27 mouse cellular contexts compared by ENCODE assay signal in the genomic region with DNA sequence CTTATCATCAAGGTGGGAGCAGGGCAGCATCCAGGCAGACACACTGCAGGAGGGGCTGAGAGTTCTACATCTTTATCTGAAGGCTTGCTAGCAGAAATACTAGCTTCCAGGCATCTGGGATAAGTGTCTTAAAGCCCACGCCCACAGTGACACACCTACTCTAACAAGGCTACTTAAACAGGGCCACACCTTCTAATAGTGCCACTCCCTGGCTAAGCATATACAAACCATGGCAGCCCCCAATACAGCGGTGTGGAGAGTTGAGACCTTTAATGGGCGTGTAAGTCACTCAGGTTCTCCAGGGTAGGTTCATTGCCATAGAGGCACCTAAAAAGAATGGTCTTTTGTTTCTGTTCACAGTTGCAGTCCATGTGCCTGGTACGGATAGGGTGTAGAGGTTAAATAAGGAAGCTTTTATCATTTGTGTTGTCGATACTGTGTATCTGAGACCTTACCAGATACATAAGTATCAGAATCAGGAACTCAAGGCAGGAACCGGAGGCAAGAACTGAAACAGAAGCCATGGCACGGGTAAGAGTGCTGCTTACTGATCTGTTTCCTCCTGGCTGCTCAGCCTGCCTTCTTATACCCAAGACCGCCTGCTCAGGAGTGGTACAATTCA.
DNase-seq lines count a peak whose midpoint lies in the region; ATAC-seq and TF ChIP-seq lines count a peak whose summit lies in the region.
"Had no signal": no experiment of that assay in that cellular context is flagged by ENCODE, and none has a peak within 500 bp of the region (broad histone marks: within the 10 kb centered on the region; RNA-seq: fewer than 3 reads in every experiment).

No protein-coding gene starts in this region.

- no peak overlapping the region for H3K4me3 ChIP-seq in liver, embryonic 14.5 days (ENCODE audit: insufficient read depth in 1 of 2, low read depth in 2 of 2, low read length in 2 of 2)
- H3K4me3 ChIP-seq in liver, embryonic 11.5 days (ENCODE audit: low read depth, low read length), result no peak overlapping the region
- no peak overlapping the region for H3K4me3 ChIP-seq in stomach, postnatal 0 days (ENCODE audit: low read depth, low read length)
- H3K4me3 ChIP-seq: forebrain, embryonic 10.5 days; forebrain, embryonic 13.5 days; gastrocnemius, adult 2 months; heart, embryonic 12.5 days; heart, embryonic 15.5 days; hindbrain, embryonic 10.5 days; hindbrain, embryonic 13.5 days had no signal

- TF ChIP-seq CTCF in liver, embryonic 14.5 days (IDR thresholded peaks at IDR 0.05; ENCODE audit: low read depth), result no peak
- TF ChIP-seq CTCF in stomach, postnatal 0 days (IDR thresholded peaks at IDR 0.05; ENCODE audit: low read depth), result no peak

- no peaks in the 10 kb centered on the region for H3K9me3 ChIP-seq in liver, embryonic 14.5 days (ENCODE audit: control insufficient read depth, low read length)
- no peaks in the 10 kb centered on the region for H3K9me3 ChIP-seq in liver, embryonic 11.5 days (ENCODE audit: control insufficient read depth, low read length)
- H3K9me3 ChIP-seq in stomach, postnatal 0 days (ENCODE audit: control insufficient read depth, low read length), result no peaks in the 10 kb centered on the region
- H3K9me3 ChIP-seq: forebrain, embryonic 10.5 days; heart, embryonic 12.5 days; heart, embryonic 15.5 days; hindbrain, embryonic 10.5 days; hindbrain, embryonic 13.5 days had no signal

- no peak overlapping the region for H3K4me2 ChIP-seq in liver, embryonic 14.5 days (ENCODE audit: low read depth)
- no peak overlapping the region for H3K4me2 ChIP-seq in liver, embryonic 11.5 days
- no peak overlapping the region for H3K4me2 ChIP-seq in stomach, postnatal 0 days (replicated peaks; ENCODE audit: low read depth)
- H3K4me2 ChIP-seq: forebrain, embryonic 13.5 days; heart, embryonic 12.5 days; heart, embryonic 15.5 days; hindbrain, embryonic 13.5 days had no signal

- H3K27me3 ChIP-seq in liver, embryonic 14.5 days (ENCODE audit: control insufficient read depth, insufficient read depth, low read length), result no peaks in the 10 kb centered on the region
- H3K27me3 ChIP-seq in liver, embryonic 11.5 days (replicated peaks; ENCODE audit: control insufficient read depth, insufficient read depth, low read length), result no peaks in the 10 kb centered on the region
- H3K27me3 ChIP-seq in stomach, postnatal 0 days (ENCODE audit: control insufficient read depth, insufficient read depth, low read length), result no peaks in the 10 kb centered on the region
- H3K27me3 ChIP-seq: forebrain, embryonic 13.5 days; heart, embryonic 12.5 days; heart, embryonic 15.5 days; hindbrain, embryonic 13.5 days had no signal

- intact Hi-C loops in gastrocnemius, postnatal 14 days (cut with DNase I; ENCODE audit: low total_unique reads), result no loop called here

- no peaks in the 10 kb centered on the region for H3K36me3 ChIP-seq in liver, embryonic 14.5 days (replicated peaks; ENCODE audit: control insufficient read depth, insufficient read depth, low read depth)
- H3K36me3 ChIP-seq in liver, embryonic 11.5 days (ENCODE audit: control insufficient read depth, insufficient read depth, low read length), result no peaks in the 10 kb centered on the region
- H3K36me3 ChIP-seq in stomach, postnatal 0 days (ENCODE audit: control insufficient read depth, insufficient read depth, low read length), result no peaks in the 10 kb centered on the region
- H3K36me3 ChIP-seq: forebrain, embryonic 10.5 days; heart, embryonic 12.5 days; heart, embryonic 15.5 days; hindbrain, embryonic 10.5 days; hindbrain, embryonic 13.5 days had no signal

- H3K9ac ChIP-seq in liver, embryonic 14.5 days (replicated peaks), result no peak overlapping the region
- no peak overlapping the region for H3K9ac ChIP-seq in liver, embryonic 11.5 days (ENCODE audit: low read depth, low read length)
- no peak overlapping the region for H3K9ac ChIP-seq in stomach, postnatal 0 days (ENCODE audit: low read length)
- H3K9ac ChIP-seq: forebrain, embryonic 13.5 days; heart, embryonic 12.5 days; heart, embryonic 15.5 days; hindbrain, embryonic 13.5 days had no signal

- no peak overlapping the region for H3K27ac ChIP-seq in liver, embryonic 14.5 days
- no peak overlapping the region for H3K27ac ChIP-seq in liver, embryonic 11.5 days (ENCODE audit: low read depth, low read length)
- no peak overlapping the region for H3K27ac ChIP-seq in stomach, postnatal 0 days (replicated peaks)
- H3K27ac ChIP-seq: forebrain, embryonic 10.5 days; forebrain, embryonic 13.5 days; gastrocnemius, adult 2 months; heart, embryonic 15.5 days; hindbrain, embryonic 10.5 days; hindbrain, embryonic 13.5 days had no signal

- ATAC-seq in liver, embryonic 14.5 days (ENCODE audit: insufficient read depth), result peak; percentile 37; the same call in 1 of the 2 replicates
- ATAC-seq in liver, embryonic 11.5 days (replicated peaks; ENCODE audit: low FRiP score), result no peak
- peak; percentile 65 for ATAC-seq in stomach, postnatal 0 days (ENCODE audit: low FRiP score, low TSS enrichment)
- ATAC-seq: activated CD4-positive, CD25-positive, alpha-beta regulatory T cell, adult 4 months; CD4-positive, CD25-positive, alpha-beta regulatory T cell, adult 4 months; forebrain, embryonic 13.5 days; forebrain, embryonic 16.5 days; hindbrain, embryonic 16.5 days; Patski had no signal

- peaks cover 0 to 2% of the 10 kb centered on the region in 2 experiments; a peak in 1 of 4 replicates for H3K4me1 ChIP-seq in liver, embryonic 14.5 days (replicated peaks; ENCODE audit: control insufficient read depth in 2 of 2, insufficient read depth in 2 of 2, low read length in 1 of 2)
- no peaks in the 10 kb centered on the region for H3K4me1 ChIP-seq in liver, embryonic 11.5 days (replicated peaks; ENCODE audit: control insufficient read depth, insufficient read depth, low read length)
- no peaks in the 10 kb centered on the region for H3K4me1 ChIP-seq in stomach, postnatal 0 days (replicated peaks; ENCODE audit: control insufficient read depth, insufficient read depth)
- H3K4me1 ChIP-seq: heart, embryonic 12.5 days had no signal

- no peak for TF ChIP-seq EP300 in liver, embryonic 14.5 days (IDR thresholded peaks at IDR 0.05; ENCODE audit: low read depth)
- TF ChIP-seq EP300 in stomach, postnatal 0 days (optimal IDR thresholded peaks at IDR 0.05), result no peak

- no peak for DNase-seq in liver, embryonic 14.5 days (ENCODE audit: low read depth in 3 of 3, low spot score in 3 of 3)
- DNase-seq in liver, embryonic 11.5 days (ENCODE audit: low spot score), result no peak
- peak; percentile 22 for DNase-seq in R1 (ENCODE audit: low read depth, low spot score)
- DNase-seq in stomach, postnatal 0 days (ENCODE audit: low spot score), result peak; percentile 50
- DNase-seq in cerebellum, postnatal 10 days, result no peak
- DNase-seq in gastrocnemius, postnatal 14 days, result no peak
- DNase-seq: adrenal gland, adult 8-10 months; adrenal gland, postnatal 25 days; cerebellum, adult 11-12 months; cerebellum, adult 8-10 months; cerebellum, postnatal 14 days; gastrocnemius, adult 2 months; gastrocnemius, postnatal 25 days; heart, adult 18-20 months; heart, postnatal 10 days; heart, postnatal 36 days had no signal

- WGBS in liver, embryonic 14.5 days (ENCODE audit: insufficient replicate concordance), result 66% methylated on average over 8 of the region's 8 CpGs
- WGBS in liver, embryonic 11.5 days, result 82% methylated on average over 8 of the region's 8 CpGs
- 84% methylated on average over 8 of the region's 8 CpGs for WGBS in stomach, postnatal 0 days

Comparison
In these comparisons a context has a peak if more than half of its experiments do, and no peak if none do; other contexts are left out.
1. DNase-seq: peak in R1 (single experiment) and stomach, postnatal 0 days (single experiment); none in liver, embryonic 14.5 days (0 of 3), liver, embryonic 11.5 days (single experiment), cerebellum, postnatal 10 days (0 of 2) and gastrocnemius, postnatal 14 days (single experiment).